Mouse (Mus musculus): ENCODE results near the gene Celf2. TPM values are rescaled to one million over a fixed set of nuclear protein-coding genes. Genes with fewer than 3 reads are reported as not detected.
A peak's percentile ranks its signal among the peaks of the same experiment; 100 is the strongest.

Gene Celf2
- total RNA-seq, 2 experiments from 2014 or later: 67.6 to 79.3 TPM

DNA sequence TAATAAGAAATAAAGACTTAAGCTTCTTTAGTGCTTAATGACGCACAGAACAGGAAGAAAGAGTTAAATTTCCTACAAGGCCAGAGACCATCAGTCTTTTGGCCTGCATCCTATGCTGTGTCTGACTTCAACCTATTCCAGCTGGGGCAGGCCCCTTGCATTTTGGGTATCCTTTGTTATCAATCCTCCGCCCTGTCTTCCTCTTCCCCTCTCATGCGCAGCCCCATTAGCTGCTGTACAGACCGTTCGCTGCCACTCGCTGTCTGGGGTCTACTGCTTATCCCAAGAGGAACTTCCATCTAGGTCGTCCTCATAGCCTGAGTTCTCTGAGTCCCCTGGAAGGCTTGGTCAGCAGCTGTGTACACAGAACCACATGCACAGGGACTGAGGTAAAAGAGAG lies 996.2 kb downstream of the Celf2 start:
- H3K27ac ChIP-seq: no peak overlapping the region
- intact Hi-C loops (cut with DNase I): no loop called here
- no peak for DNase-seq
- no peak overlapping the region for H3K4me3 ChIP-seq
- no peak for TF ChIP-seq CTCF (IDR thresholded peaks at IDR 0.05)

DNA sequence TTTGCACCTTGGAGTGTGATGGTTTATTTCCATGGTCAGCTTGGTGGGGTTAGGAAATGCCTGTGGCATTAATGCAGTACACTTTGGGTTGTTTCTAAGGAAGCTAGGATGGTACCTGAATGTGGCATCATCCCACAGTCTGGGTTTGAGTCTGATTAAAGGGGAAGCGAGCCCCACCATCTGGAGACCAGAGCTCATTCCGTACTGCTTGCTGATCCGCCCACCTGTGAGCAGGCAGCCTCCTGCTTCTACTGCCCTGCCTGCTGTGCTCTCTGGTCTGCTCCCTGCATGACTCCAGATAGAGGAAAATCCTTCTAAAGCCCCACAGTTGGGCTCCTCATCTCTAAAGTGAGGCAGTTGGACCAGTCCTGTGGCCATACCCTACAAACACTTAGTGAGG lies 1002.3 kb downstream of the Celf2 start:
- no peak overlapping the region for H3K27ac ChIP-seq
- intact Hi-C loops (cut with DNase I): no loop called here

DNA sequence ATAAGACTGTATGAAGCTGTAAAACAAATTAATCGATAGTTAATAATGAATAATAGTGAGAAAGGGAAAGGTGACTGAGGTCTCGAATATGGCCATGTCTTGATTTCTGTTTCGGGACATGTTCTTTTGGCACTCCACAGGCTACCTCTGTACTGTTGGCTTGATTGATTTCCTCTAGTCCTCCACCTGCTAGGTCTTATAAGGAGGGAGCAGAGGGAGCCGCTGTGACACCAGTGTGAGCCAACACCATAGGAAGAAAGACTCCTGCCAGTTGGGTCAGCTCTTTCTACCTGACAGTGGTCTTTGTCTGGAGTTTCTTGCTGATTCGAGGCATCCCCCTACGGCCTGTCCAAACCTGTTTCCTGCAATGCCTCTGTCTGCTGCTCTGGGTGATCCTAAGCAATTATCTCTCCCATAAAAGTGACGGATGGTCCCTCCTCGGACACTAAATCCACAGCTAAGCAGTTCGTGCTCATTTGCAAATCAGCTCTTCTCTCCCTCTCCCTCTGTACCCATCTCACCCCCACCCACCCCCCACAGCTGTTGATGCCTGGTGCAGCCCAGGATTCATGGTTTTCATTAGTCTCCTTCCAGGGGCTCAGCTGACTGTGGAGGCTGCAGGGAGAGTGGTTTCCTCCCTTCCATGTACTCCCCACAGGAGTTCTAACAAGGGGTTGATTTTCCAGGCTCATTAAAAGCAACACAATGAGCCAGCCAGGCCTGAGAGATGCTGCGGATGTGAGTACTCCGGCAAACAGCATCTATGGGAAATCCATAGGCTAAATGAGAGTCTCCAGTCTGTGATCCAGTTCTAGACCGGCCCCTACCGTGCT lies 1003.2 kb downstream of the Celf2 start:
- Histone ChIP-seq H3K27ac (no peak overlapping the region), H3K4me3 (no peak overlapping the region)
- intact Hi-C loops (cut with DNase I): no loop called here
- DNase-seq: no peak
- no peak for TF ChIP-seq CTCF (IDR thresholded peaks at IDR 0.05)

More for the DNA sequence above, 1002.3 kb downstream of the Celf2 start:
- H3K4me3 ChIP-seq: no peak overlapping the region
- no peak for TF ChIP-seq CTCF (IDR thresholded peaks at IDR 0.05)
- no peak for DNase-seq

DNA sequence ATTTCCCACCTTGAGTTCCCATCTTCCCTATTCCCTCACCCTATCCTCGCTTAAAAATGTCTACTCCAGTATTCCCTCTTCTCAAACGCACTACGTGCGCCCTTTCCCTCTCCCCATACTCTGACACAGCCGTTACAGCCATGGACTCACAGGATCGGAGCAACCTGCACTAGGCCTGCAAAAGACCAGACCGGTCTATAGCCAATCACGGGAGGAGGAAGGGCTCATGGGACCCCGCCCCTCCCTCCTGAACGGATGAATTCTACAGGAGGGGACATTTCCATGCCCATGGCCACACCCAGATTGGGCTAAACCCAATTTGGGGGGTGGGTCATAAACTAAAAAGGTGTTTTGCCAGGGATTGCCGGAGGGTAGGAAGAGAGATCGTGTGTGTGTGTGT lies 1003.8 kb downstream of the Celf2 start:
- TF ChIP-seq CTCF (IDR thresholded peaks at IDR 0.05): no peak
- H3K27ac ChIP-seq: no peak overlapping the region
- intact Hi-C loops (cut with DNase I): no loop called here
- H3K4me3 ChIP-seq: no peak overlapping the region
- no peak for DNase-seq

DNA sequence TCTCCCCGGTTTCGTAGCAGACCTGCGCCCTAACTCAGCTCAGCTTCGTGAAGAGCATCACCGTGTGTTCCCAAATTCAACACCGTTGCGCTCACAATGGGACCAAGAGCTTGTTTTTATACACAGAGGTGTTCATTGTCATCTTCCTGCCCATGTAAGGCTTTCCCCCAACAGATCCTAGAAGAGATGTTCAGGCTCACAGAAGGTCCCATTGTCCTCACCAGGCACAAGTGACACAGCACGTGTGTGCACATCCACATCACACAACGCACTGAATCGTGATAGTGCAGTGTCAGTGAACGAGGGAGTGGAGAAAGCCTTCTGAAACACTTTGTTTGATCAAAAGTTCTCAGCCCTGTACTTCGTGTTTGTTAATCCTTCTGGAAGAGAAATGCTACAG lies 1011.3 kb downstream of the Celf2 start:
- intact Hi-C loops (cut with DNase I): no loop called here
- TF ChIP-seq CTCF (IDR thresholded peaks at IDR 0.05): no peak

DNA sequence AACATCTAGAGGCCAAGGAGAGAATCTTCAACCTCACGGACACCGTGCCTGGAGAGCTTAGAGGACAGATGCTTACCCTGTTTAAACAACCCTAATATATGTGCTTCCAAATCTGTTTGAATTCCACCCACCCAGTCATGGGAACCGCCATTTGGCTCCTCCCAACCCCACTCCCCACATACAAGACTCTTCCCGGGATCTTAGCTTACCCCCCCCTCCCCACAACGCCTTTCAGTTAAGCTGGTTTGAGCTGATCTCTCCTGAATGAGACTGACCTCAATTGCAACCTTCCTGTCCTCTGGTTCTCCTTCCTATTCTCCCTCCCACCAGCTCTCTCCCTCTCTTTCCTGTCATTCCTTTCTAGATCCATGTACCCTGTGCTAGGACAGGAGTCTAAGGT lies 1011.7 kb downstream of the Celf2 start:
- no peak overlapping the region for H3K27ac ChIP-seq
- no peak overlapping the region for H3K4me3 ChIP-seq
- TF ChIP-seq CTCF (IDR thresholded peaks at IDR 0.05): no peak
- no peak for DNase-seq
- intact Hi-C loops (cut with DNase I): no loop called here

More for the DNA sequence above, 1011.3 kb downstream of the Celf2 start:
- Histone ChIP-seq H3K4me3 (no peak overlapping the region), H3K27ac (no peak overlapping the region)
- DNase-seq: no peak

DNA sequence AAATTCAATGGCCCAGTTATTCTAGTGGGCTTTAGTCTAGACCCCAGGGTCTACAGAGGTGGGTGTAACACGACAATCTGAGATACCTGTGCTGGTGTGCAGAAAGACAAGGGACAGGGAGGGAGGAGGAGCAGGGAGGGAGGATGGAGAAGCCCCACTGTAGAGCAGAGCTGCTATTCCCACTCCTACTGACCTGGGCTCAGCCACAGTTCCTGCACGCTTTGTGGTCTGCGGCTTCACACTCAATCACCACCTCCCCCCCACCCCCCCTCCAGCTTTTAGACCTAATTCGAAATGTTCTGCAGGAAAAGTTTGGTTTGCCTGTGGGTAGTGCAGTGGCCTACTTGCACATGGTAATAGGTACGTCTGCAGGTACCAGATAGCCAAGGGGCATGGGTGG lies 1015.5 kb downstream of the Celf2 start:
- no peak overlapping the region for H3K27ac ChIP-seq
- DNase-seq: no peak
- intact Hi-C loops (cut with DNase I): no loop called here
- no peak overlapping the region for H3K4me3 ChIP-seq
- TF ChIP-seq CTCF (IDR thresholded peaks at IDR 0.05): no peak

DNA sequence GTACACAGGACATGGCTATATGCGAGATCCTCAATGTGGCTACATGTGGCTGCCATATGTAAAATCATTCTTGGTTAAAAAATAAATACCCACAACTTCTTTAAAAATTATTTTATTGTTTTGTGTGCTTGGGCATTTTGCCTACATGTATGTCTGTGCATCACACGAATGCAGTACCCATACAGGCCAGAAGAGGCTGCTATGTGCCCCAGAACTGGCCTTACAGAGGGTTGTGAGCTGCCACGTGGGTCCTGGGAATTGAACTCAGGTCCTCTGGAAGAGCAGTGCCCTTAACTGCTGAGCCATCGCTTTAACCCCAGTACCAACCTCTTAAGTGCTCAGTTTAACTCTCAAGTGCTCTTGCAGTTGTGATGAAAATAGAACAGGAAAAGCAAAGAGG lies 1018.5 kb downstream of the Celf2 start:
- no peak for DNase-seq
- TF ChIP-seq CTCF (IDR thresholded peaks at IDR 0.05): peak; percentile 17; the same call in 1 of the 2 replicates
- Histone ChIP-seq H3K4me3 (no peak overlapping the region), H3K27ac (no peak overlapping the region)
- intact Hi-C loops (cut with DNase I): no loop called here

DNA sequence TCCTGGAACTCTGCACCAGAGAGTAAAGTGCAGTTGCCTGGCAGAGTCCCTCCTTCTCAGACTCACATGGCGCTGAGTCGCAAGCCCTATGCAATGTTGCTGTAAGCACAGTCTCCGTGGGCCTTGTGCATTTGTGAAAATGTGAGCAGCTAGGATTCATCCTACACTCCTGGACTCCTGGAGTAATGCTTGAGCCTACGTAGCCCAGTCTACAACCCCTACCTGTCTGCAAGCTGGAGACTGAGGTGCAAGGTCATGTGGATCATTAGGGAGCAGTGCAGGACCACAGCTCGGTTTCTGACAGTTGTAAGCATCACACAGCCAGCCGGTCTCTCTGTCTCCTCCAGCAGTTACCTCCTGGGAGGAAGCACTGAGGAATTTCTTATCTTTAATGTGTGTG lies 1019.3 kb downstream of the Celf2 start:
- DNase-seq: no peak
- Histone ChIP-seq H3K4me3 (no peak overlapping the region), H3K27ac (no peak overlapping the region)
- intact Hi-C loops (cut with DNase I): no loop called here
- TF ChIP-seq CTCF (IDR thresholded peaks at IDR 0.05): no peak
